Mouse (Mus musculus) bone marrow, adult 2 months (tissue): ENCODE results near the gene Pla2g4e.

ENCODE experiments used
- CTCF ChIP-seq: fragments of 200-500 bp; IDR thresholded peaks from 2 replicates; pipeline ENCODE4 v1.5.1; 2011; ENCODE audit warnings: low read length, control low read depth; ENCODE audit not compliant: control insufficient read depth, insufficient read depth
- POLR2A ChIP-seq: fragments of 200-500 bp; IDR thresholded peaks from 2 replicates; pipeline ENCODE4 v1.6.1; 2011; ENCODE audit warnings: low read depth, mild to moderate bottlenecking, control low read depth, low read length, borderline replicate concordance; ENCODE audit not compliant: control insufficient read depth

GRCm38 (mm10) chr2:120147364-120147763 is 97.8 kb downstream of the Pla2g4e start:
- TF ChIP-seq CTCF (no peak), POLR2A (no peak)
